Mouse (Mus musculus) forebrain, embryonic 11.5 days (tissue): ENCODE data around the gene Cdc42bpb. TPM values are rescaled to one million over a fixed set of nuclear protein-coding genes. Genes with fewer than 3 reads are reported as not detected.
A peak's percentile ranks its signal among the peaks of the same experiment; 100 is the strongest.

Experiments
- ATAC-seq: fragments of 200-750 bp; cut with Nextera tagmentation; replicated peaks from 2 replicates; pipeline ENCODE4 v1.8.0; 2017; ENCODE audit warnings: moderate TSS enrichment; ENCODE audit not compliant: low FRiP score
- DNase-seq: peaks from one replicate; pipeline ENCODE4 v3.0.0-alpha.2; 2017; ENCODE audit warnings: low spot score
- H3K27ac ChIP-seq: fragments of 300-500 bp; sonication (generic); 2 replicates; pipeline ENCODE4 v1.5.1; 2014; ENCODE audit warnings: low read depth, low read length
- H3K27me3 ChIP-seq: fragments of 300-500 bp; sonication (generic); 2 replicates; pipeline ENCODE4 v1.6.1; 2014; ENCODE audit warnings: mild to moderate bottlenecking, low read length, mixed read lengths; ENCODE audit not compliant: control insufficient read depth, insufficient read depth
- H3K36me3 ChIP-seq: fragments of 300-500 bp; sonication (generic); 2 replicates; pipeline ENCODE4 v1.6.1; 2014; ENCODE audit warnings: mild to moderate bottlenecking, low read length, moderate library complexity, mixed read lengths; ENCODE audit not compliant: control insufficient read depth, insufficient read depth
- H3K4me1 ChIP-seq: fragments of 300-500 bp; sonication (generic); replicated peaks from 2 replicates; pipeline ENCODE4 v1.6.1; 2014; ENCODE audit warnings: low read length, mixed read lengths; ENCODE audit not compliant: control insufficient read depth, insufficient read depth
- H3K4me2 ChIP-seq: fragments of 300-500 bp; sonication (generic); 2 replicates; pipeline ENCODE4 v1.6.1; 2014; ENCODE audit warnings: low read depth, mild to moderate bottlenecking, low read length, moderate library complexity, mixed read lengths; ENCODE audit not compliant: severe bottlenecking
- H3K4me3 ChIP-seq: fragments of 300-500 bp; sonication (generic); 2 replicates; pipeline ENCODE4 v1.5.1; 2014; ENCODE audit warnings: low read depth, low read length
- H3K9ac ChIP-seq: fragments of 300-500 bp; sonication (generic); 2 replicates; pipeline ENCODE4 v1.6.1; 2014; ENCODE audit warnings: low read length
- H3K9me3 ChIP-seq: fragments of 300-500 bp; sonication (generic); 2 replicates; pipeline ENCODE4 v1.6.1; 2016; ENCODE audit warnings: low read length, mixed read lengths; ENCODE audit not compliant: control insufficient read depth
- WGBS: fragments of 180-500 bp; shearing (Covaris S2); extraction: QIAGEN DNeasy Blood & Tissue Kit; methylation state at CpG from one replicate; pipeline ENCODE4 v1.1.7; 2014; 5-methylcytosine and 5-hydroxymethylcytosine counted together
- polyA plus RNA-seq: library from polyadenylated mRNA; unstranded; fragments of >200 nt; fragmentation: Nextera tagmentation; extraction: Ambion mirVana; gene quantifications from 2 replicates; pipeline ENCODE4 v1.2.1, GENCODE M21; 2014

Gene Cdc42bpb
- polyA plus RNA-seq, 1 experiment from 2014 or later = 44.0 TPM

DNA sequence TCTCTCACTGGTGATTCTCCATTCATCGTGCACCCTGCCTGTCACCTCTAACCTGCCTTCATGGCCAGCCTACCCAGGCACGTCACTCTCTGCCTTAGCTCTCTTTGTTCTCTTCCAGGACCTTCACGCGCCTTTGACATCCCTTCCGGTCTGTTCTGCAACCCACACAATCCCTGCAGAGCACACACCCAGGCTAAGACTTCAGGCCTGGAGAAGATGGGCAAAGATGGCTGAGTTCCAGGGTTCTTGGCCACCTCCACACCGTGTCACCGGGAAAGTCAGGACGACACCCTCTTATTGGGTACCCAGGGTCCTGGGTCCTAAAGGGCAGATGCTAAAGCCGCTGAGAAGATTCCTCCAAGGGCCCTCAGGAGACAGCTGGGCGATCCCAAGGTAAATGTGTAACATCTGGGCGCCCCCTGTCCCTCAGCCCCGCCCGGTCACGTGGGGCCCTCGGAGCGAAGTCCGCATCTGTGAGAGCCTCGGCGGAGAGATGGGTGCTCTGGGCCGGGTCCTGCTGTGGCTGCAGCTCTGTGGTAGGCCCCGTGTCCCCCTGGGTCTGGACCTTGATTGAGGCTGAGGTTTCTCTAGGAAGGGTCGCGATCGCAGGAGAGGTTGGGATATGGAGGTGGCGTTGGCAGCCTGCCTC lies 106.8 kb downstream of the Cdc42bpb start, which contains the start of gene Amn:
Gene Amn, plus strand, starts transcription at position 467 of the 649 bp plus-strand sequence.
- Histone ChIP-seq H3K27ac (no peak within 1 kb of the TSS), H3K36me3 (no peaks in the 10 kb centered on the region; the same call in 1 of the 2 replicates), H3K4me2 (no peak within 1 kb of the TSS), H3K27me3 (peaks cover 62% of the 10 kb centered on the region), H3K9ac (no peak within 1 kb of the TSS), H3K9me3 (no peaks in the 10 kb centered on the region), H3K4me3 (no peak within 1 kb of the TSS), H3K4me1 (peaks cover 16% of the 10 kb centered on the region)
- WGBS = 43% methylated on average over 25 of the region's 25 CpGs
- ATAC-seq (no peak), DNase-seq (no peak)

- Histone ChIP-seq H3K9ac (no peak overlapping the region), H3K4me1 (no peaks in the 10 kb centered on the region), H3K4me3 (no peak overlapping the region), H3K36me3 (no peaks in the 10 kb centered on the region; the same call in 1 of the 2 replicates), H3K27ac (no peak overlapping the region), H3K4me2 (no peak overlapping the region), H3K27me3 (peaks cover 33% of the 10 kb centered on the region), H3K9me3 (no peaks in the 10 kb centered on the region)
- ATAC-seq (no peak), DNase-seq (peak; percentile 45)
- WGBS = 77% methylated on average over 4 of the region's 4 CpGs
Observed at GRCm38 (mm10) chr12:111267673-111268325, 109.7 kb downstream of the Cdc42bpb start.

- H3K27ac ChIP-seq = no peak overlapping the region
- no peak for ATAC-seq
- H3K4me3 ChIP-seq = no peak overlapping the region
- H3K9ac ChIP-seq = no peak overlapping the region
- DNase-seq = no peak
- H3K4me1 ChIP-seq = no peaks in the 10 kb centered on the region
- H3K27me3 ChIP-seq = peaks cover 22% of the 10 kb centered on the region
- no peak overlapping the region for H3K4me2 ChIP-seq
- H3K9me3 ChIP-seq = no peaks in the 10 kb centered on the region
- H3K36me3 ChIP-seq = no peaks in the 10 kb centered on the region; the same call in 1 of the 2 replicates
- 58% methylated on average over 12 of the region's 12 CpGs for WGBS
Observed at GRCm38 (mm10) chr12:111266592-111266991, 110.9 kb downstream of the Cdc42bpb start.

- Histone ChIP-seq H3K36me3 (no peaks in the 10 kb centered on the region; the same call in 1 of the 2 replicates), H3K9me3 (no peaks in the 10 kb centered on the region), H3K27me3 (peaks cover 8% of the 10 kb centered on the region), H3K4me3 (no peak overlapping the region), H3K27ac (no peak overlapping the region), H3K4me2 (no peak overlapping the region), H3K9ac (no peak overlapping the region), H3K4me1 (no peaks in the 10 kb centered on the region)
- ATAC-seq (no peak), DNase-seq (no peak)
- 55% methylated on average over 5 of the region's 5 CpGs for WGBS
Observed at GRCm38 (mm10) chr12:111265212-111265611, 112.3 kb downstream of the Cdc42bpb start.

DNA sequence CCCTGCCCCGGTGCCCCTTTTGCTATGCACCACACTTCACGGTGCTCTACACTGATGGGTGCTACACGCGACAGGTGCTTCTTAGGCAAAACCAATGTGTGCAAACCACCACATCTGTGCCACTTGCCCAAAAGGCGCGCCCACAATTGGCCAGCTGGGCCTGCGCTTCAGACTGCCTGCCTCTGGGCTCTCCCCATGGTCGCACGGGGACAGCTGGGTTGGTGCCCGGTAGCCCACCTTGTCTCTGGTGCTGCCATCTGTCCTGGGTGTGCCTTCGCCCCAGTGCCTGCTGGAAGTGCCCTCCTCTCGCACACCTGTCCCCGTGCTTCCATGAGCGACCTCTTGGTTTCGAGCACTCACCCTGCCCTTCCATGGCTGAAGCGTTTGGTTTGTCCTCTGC lies 113.9 kb downstream of the Cdc42bpb start:
- H3K9me3 ChIP-seq = no peaks in the 10 kb centered on the region
- H3K27ac ChIP-seq = no peak overlapping the region
- ATAC-seq (no peak), DNase-seq (no peak)
- no peak overlapping the region for H3K9ac ChIP-seq
- WGBS = 94% methylated on average over 16 of the region's 16 CpGs
- no peaks in the 10 kb centered on the region; the same call in 1 of the 2 replicates for H3K36me3 ChIP-seq
- no peaks in the 10 kb centered on the region for H3K27me3 ChIP-seq
- H3K4me2 ChIP-seq = no peak overlapping the region
- H3K4me1 ChIP-seq = no peaks in the 10 kb centered on the region
- H3K4me3 ChIP-seq = no peak overlapping the region

- DNase-seq (no peak), ATAC-seq (no peak)
- Histone ChIP-seq H3K9me3 (no peaks in the 10 kb centered on the region), H3K4me1 (no peaks in the 10 kb centered on the region), H3K27ac (no peak overlapping the region), H3K27me3 (no peaks in the 10 kb centered on the region), H3K36me3 (peaks cover 5% of the 10 kb centered on the region; the same call in 1 of the 2 replicates), H3K4me2 (no peak overlapping the region), H3K9ac (no peak overlapping the region), H3K4me3 (no peak overlapping the region)
- 78% methylated on average over 9 of the region's 9 CpGs for WGBS
Observed at GRCm38 (mm10) chr12:111251227-111251626, 126.3 kb downstream of the Cdc42bpb start.

DNA sequence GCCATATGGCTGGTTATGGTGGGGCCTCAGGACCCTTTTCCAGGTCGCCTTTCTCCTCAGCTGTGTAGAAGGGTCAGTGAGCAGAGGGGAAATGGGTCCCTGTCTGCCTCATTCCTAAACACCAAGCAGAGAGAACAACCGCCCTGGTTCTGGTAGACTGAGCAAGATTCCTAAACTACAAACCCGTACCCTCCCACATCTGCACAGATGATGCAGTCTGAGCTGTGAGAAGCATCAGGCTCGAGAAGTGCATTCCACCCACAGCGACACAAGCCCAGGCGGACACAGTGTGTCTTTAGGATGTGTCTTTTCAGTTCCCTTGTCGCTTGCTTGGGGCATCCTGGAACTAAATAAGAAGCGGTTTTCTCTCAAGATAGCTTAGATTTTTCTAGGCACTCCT lies 127.4 kb downstream of the Cdc42bpb start:
- no peaks in the 10 kb centered on the region for H3K9me3 ChIP-seq
- H3K36me3 ChIP-seq = 0 out of 2 replicates have a peak, but pooled peaks cover 3% of the 10 kb centered on the region
- H3K4me1 ChIP-seq = no peaks in the 10 kb centered on the region
- H3K9ac ChIP-seq = no peak overlapping the region
- no peak overlapping the region for H3K4me3 ChIP-seq
- H3K27ac ChIP-seq = no peak overlapping the region
- no peak overlapping the region for H3K4me2 ChIP-seq
- no peaks in the 10 kb centered on the region for H3K27me3 ChIP-seq
- ATAC-seq (no peak), DNase-seq (no peak)
- WGBS = 88% methylated on average over 8 of the region's 8 CpGs

- ATAC-seq (no peak), DNase-seq (no peak)
- H3K27ac ChIP-seq = no peak overlapping the region
- H3K36me3 ChIP-seq = 0 out of 2 replicates have a peak, but pooled peaks cover 3% of the 10 kb centered on the region
- H3K27me3 ChIP-seq = no peaks in the 10 kb centered on the region
- H3K4me3 ChIP-seq = no peak overlapping the region
- H3K4me2 ChIP-seq = no peak overlapping the region
- no peak overlapping the region for H3K9ac ChIP-seq
- WGBS = 58% methylated on average over 3 of the region's 3 CpGs
- H3K9me3 ChIP-seq = no peaks in the 10 kb centered on the region
- H3K4me1 ChIP-seq = no peaks in the 10 kb centered on the region
Observed at GRCm38 (mm10) chr12:111249095-111249494, 128.4 kb downstream of the Cdc42bpb start.
